Mouse (Mus musculus): ENCODE data around the gene Mapk12. TPM values are rescaled to one million over a fixed set of nuclear protein-coding genes. Genes with fewer than 3 reads are reported as not detected.

Gene Mapk12
- total and polyA plus RNA-seq, 3 experiments = 0.21 TPM; not detected in 2

DNA sequence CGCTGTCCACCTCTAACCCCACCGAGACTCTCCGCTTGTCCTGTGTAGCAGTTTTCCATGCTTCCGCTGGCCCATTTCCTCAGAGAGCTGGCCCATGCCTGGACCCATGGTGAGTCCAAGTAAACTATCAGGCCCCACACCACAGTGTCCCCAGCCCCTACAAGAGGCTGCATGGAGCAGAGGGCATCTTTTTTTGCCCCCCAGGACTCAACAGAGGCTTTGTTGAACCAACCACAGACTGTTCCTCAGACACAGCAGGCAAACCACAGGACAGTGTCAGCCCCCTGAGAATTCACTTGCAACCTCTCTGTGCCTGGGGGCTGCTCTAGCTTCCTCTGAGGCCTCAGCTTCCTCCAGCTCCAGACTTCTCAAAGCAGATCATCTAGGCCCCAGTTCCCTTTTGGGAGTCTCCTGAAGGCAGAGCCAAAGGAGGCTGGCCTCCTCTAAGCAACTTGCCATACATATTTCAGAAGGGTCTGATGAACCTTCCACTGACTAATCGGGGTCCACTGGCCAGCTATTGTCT lies 31.1 kb upstream of the Mapk12 start:
- TF ChIP-seq ETS1 (conservative IDR thresholded peaks at IDR 0.05; ENCODE audit: low read depth, low read length) = no peak
- TF ChIP-seq TBP (conservative IDR thresholded peaks at IDR 0.05; ENCODE audit: low read depth, low read length) = no peak
- TF ChIP-seq USF2 (conservative IDR thresholded peaks at IDR 0.05; ENCODE audit: low read depth, low read length) = no peak
- no peak for TF ChIP-seq EP300 (IDR thresholded peaks at IDR 0.05; ENCODE audit: low read length)
- TF ChIP-seq GABPA (IDR thresholded peaks at IDR 0.05; ENCODE audit: insufficient replicate concordance, low read depth, low read length) = no peak
- no peak for TF ChIP-seq E2F4 (IDR thresholded peaks at IDR 0.05; ENCODE audit: insufficient replicate concordance, low read depth, low read length)
- no peak for TF ChIP-seq JUN (IDR thresholded peaks at IDR 0.05; ENCODE audit: insufficient read depth, low read depth, low read length)
- no peak for TF ChIP-seq MXI1 (IDR thresholded peaks at IDR 0.05; ENCODE audit: low read depth, low read length)
- no peak for TF ChIP-seq POLR2A (IDR thresholded peaks at IDR 0.05; ENCODE audit: low read depth, low read length)
- TF ChIP-seq TCF12 (IDR thresholded peaks at IDR 0.05; ENCODE audit: low read depth, low read length) = no peak
- TF ChIP-seq PAX5 (IDR thresholded peaks at IDR 0.05; ENCODE audit: low read length) = no peak
- no peak for TF ChIP-seq RAD21 (IDR thresholded peaks at IDR 0.05; ENCODE audit: low read depth, low read length)
- no peak for TF ChIP-seq CTCF (conservative IDR thresholded peaks at IDR 0.05 in 1 of 2, IDR thresholded peaks at IDR 0.05 in 1 of 2; ENCODE audit: low read depth in 2 of 2, low read length in 2 of 2)
- no peak for TF ChIP-seq ZC3H11A (IDR thresholded peaks at IDR 0.05; ENCODE audit: low read depth, low read length)
- no peak for TF ChIP-seq SMC3 (IDR thresholded peaks at IDR 0.05; ENCODE audit: low read depth, low read length)
- no peak for TF ChIP-seq CHD1 (IDR thresholded peaks at IDR 0.05; ENCODE audit: low read depth, low read length)
- no peak for TF ChIP-seq RCOR1 (conservative IDR thresholded peaks at IDR 0.05; ENCODE audit: low read depth, low read length)
- TF ChIP-seq BHLHE40 (IDR thresholded peaks at IDR 0.05; ENCODE audit: low read depth, low read length) = no peak
- TF ChIP-seq IRF4 (IDR thresholded peaks at IDR 0.05; ENCODE audit: low read depth, low read length) = no peak
- TF ChIP-seq MAZ (IDR thresholded peaks at IDR 0.05; ENCODE audit: low read depth, low read length) = no peak
- Histone ChIP-seq H3K4me2 (ENCODE audit: insufficient read depth, low read depth, poor library complexity, severe bottlenecking) (no peak overlapping the region; the same call in 1 of the 2 replicates), H3K27ac (ENCODE audit: insufficient read depth, low read depth) (no peak overlapping the region), H3K4me1 (ENCODE audit: control insufficient read depth in 1 of 2, insufficient read depth in 2 of 2) (peaks cover 11 to 51% of the 10 kb centered on the region in 2 experiments; a peak in 3 of 4 replicates), H3K79me2 (replicated peaks; ENCODE audit: control insufficient read depth, extremely low read depth, insufficient read depth, poor library complexity, severe bottlenecking) (no peaks in the 10 kb centered on the region), H3K9me3 (replicated peaks; ENCODE audit: low read length) (no peaks in the 10 kb centered on the region), H3K4me3 (replicated peaks in 1 of 3; ENCODE audit: low read depth in 2 of 3, low read length in 2 of 3, poor library complexity in 1 of 3) (no peak overlapping the region), H3K9ac (ENCODE audit: insufficient read depth, low read depth) (no peak overlapping the region), H3K27me3 (replicated peaks) (peaks cover 1% of the 10 kb centered on the region), H3K36me3 (replicated peaks in 1 of 2; ENCODE audit: control insufficient read depth in 1 of 2, insufficient read depth in 1 of 2, low read length in 1 of 2) (peaks cover 10 to 13% of the 10 kb centered on the region in 2 experiments)
- no peak for DNase-seq (ENCODE audit: extremely low read depth)
- in situ Hi-C loops (cut with MboI; ENCODE audit: low pct_ligation_motif_present, low pct_unique_long_range_greater_than_20kb, low sequenced_read_pairs) = loop anchor here (5.0 kb wide), 1 partner anchor 36 kb away; no protein-coding TSS in a partner anchor
- dilution Hi-C loops (cut with MboI; ENCODE audit: extremely low pct_ligation_motif_present, extremely low pct_unique_long_range_greater_than_20kb, low sequenced_read_pairs) = no loop called here

DNA sequence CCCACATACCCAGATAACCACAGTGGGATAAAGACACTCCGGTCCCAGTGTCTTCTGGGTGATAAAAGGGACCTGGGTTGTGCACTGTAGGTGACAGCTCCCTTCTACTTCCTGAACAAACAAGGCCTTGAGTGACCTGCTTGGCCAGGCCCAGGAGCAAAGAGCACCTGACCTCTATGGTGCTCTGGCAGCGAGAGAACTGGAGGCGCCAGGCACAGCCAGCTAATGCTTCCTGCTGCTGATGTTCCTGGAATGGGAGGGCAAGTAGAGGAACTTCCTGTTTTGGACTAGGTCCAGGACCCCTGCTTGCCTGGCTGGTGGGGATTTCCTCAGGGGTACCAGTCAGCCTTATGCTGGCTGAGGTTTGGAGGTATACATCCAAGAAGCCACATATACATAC lies 29.6 kb upstream of the Mapk12 start:
- Histone ChIP-seq H3K9ac (ENCODE audit: insufficient read depth, low read depth) (no peak overlapping the region), H3K4me2 (ENCODE audit: insufficient read depth, low read depth, poor library complexity, severe bottlenecking) (no peak overlapping the region), H3K9me3 (replicated peaks; ENCODE audit: low read length) (no peaks in the 10 kb centered on the region), H3K27me3 (replicated peaks) (peaks cover 1% of the 10 kb centered on the region), H3K4me3 (replicated peaks in 1 of 3; ENCODE audit: low read depth in 2 of 3, low read length in 2 of 3, poor library complexity in 1 of 3) (no peak overlapping the region), H3K27ac (ENCODE audit: insufficient read depth, low read depth) (no peak overlapping the region), H3K4me1 (ENCODE audit: control insufficient read depth in 1 of 2, insufficient read depth in 2 of 2) (peaks cover 11 to 51% of the 10 kb centered on the region in 2 experiments; a peak in 3 of 4 replicates), H3K36me3 (replicated peaks in 1 of 2; ENCODE audit: control insufficient read depth in 1 of 2, insufficient read depth in 1 of 2, low read length in 1 of 2) (peaks cover 19 to 27% of the 10 kb centered on the region in 2 experiments), H3K79me2 (replicated peaks; ENCODE audit: control insufficient read depth, extremely low read depth, insufficient read depth, poor library complexity, severe bottlenecking) (no peaks in the 10 kb centered on the region)
- dilution Hi-C loops (cut with MboI; ENCODE audit: extremely low pct_ligation_motif_present, extremely low pct_unique_long_range_greater_than_20kb, low sequenced_read_pairs) = no loop called here
- in situ Hi-C loops (cut with MboI; ENCODE audit: low pct_ligation_motif_present, low pct_unique_long_range_greater_than_20kb, low sequenced_read_pairs) = loop anchor here (5.0 kb wide), 1 partner anchor 37 kb away; no protein-coding TSS in a partner anchor
- TF ChIP-seq RAD21 (IDR thresholded peaks at IDR 0.05; ENCODE audit: low read depth, low read length) = no peak
- TF ChIP-seq RCOR1 (conservative IDR thresholded peaks at IDR 0.05; ENCODE audit: low read depth, low read length) = no peak
- no peak for TF ChIP-seq NRF1 (IDR thresholded peaks at IDR 0.05; ENCODE audit: low read depth, low read length)
- TF ChIP-seq MEF2A (IDR thresholded peaks at IDR 0.05; ENCODE audit: borderline replicate concordance, low read depth, low read length) = no peak
- TF ChIP-seq ZMIZ1 (IDR thresholded peaks at IDR 0.05; ENCODE audit: low read depth, low read length) = no peak
- TF ChIP-seq TCF12 (IDR thresholded peaks at IDR 0.05; ENCODE audit: low read depth, low read length) = no peak
- TF ChIP-seq SMC3 (IDR thresholded peaks at IDR 0.05; ENCODE audit: low read depth, low read length) = no peak
- TF ChIP-seq TBP (conservative IDR thresholded peaks at IDR 0.05; ENCODE audit: low read depth, low read length) = no peak
- no peak for TF ChIP-seq ETS1 (conservative IDR thresholded peaks at IDR 0.05; ENCODE audit: low read depth, low read length)
- no peak for TF ChIP-seq GABPA (IDR thresholded peaks at IDR 0.05; ENCODE audit: insufficient replicate concordance, low read depth, low read length)
- TF ChIP-seq ZC3H11A (IDR thresholded peaks at IDR 0.05; ENCODE audit: low read depth, low read length) = no peak
- no peak for TF ChIP-seq ELF1 (IDR thresholded peaks at IDR 0.05; ENCODE audit: low read depth, low read length)
- DNase-seq (ENCODE audit: extremely low read depth) = no peak

Measured in CH12.LX (cell line).